Mouse (Mus musculus): ENCODE data around the gene Gm853. TPM values are rescaled to one million over a fixed set of nuclear protein-coding genes. Genes with fewer than 3 reads are reported as not detected.
"Not testable (repeated sequence)": the region's sequence is repeated elsewhere in the genome, so short reads cannot be mapped to it uniquely, and the experiment has no call there.

Gene Gm853
- polyA plus RNA-seq, 1 experiment from 2014 or later: not detected

DNA sequence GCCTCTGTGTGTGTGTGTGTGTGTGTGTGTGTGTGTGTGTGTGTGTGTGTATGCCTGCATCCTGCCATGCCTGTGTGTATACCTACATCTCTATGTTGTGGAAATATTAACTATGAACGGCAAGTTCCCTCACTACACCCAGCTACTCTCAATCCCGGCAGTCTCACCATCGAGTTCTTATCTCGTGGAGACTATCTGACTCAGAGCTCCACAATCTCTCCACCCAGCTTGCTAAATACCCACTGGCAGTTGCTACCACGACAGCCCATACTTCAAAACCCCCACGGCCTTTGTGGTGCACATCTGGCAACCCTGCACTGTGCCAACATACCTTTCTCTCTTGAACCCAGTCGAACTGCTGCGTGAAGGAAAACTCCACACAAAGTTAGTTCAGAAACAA, 22.5 kb upstream of the Gm853 start:
- Histone ChIP-seq H3K27me3 (ENCODE audit: control insufficient read depth, insufficient read depth, low read length) (no peaks in the 10 kb centered on the region), H3K27ac (replicated peaks in 1 of 2; ENCODE audit: control insufficient read depth in 1 of 2, insufficient read depth in 1 of 2, low read depth in 2 of 2, low read length in 2 of 2) (no peak overlapping the region), H3K9ac (ENCODE audit: low read length) (no peak overlapping the region), H3K9me3 (ENCODE audit: control insufficient read depth, low read length) (no peaks in the 10 kb centered on the region), H3K4me2 (ENCODE audit: low read length) (no peak overlapping the region), H3K4me3 (ENCODE audit: control insufficient read depth in 1 of 2, insufficient read depth in 1 of 2, low read depth in 1 of 2, low read length in 2 of 2) (no peak overlapping the region), H3K36me3 (ENCODE audit: control insufficient read depth, insufficient read depth, low read length) (no peaks in the 10 kb centered on the region), H3K4me1 (ENCODE audit: control insufficient read depth in 2 of 2, insufficient read depth in 2 of 2, low read length in 2 of 2) (no peaks in the 10 kb centered on the region)
- ATAC-seq (ENCODE audit: insufficient number of reproducible peaks, insufficient read depth, low FRiP score, low read depth): no peak
- 56% methylated on average over 8 of the region's 8 CpGs for WGBS

GRCm38 (mm10) chr4:130243621-130244020, 21.4 kb upstream of the Gm853 start:
- ATAC-seq (ENCODE audit: insufficient number of reproducible peaks, insufficient read depth, low FRiP score, low read depth): not testable (repeated sequence)

DNA sequence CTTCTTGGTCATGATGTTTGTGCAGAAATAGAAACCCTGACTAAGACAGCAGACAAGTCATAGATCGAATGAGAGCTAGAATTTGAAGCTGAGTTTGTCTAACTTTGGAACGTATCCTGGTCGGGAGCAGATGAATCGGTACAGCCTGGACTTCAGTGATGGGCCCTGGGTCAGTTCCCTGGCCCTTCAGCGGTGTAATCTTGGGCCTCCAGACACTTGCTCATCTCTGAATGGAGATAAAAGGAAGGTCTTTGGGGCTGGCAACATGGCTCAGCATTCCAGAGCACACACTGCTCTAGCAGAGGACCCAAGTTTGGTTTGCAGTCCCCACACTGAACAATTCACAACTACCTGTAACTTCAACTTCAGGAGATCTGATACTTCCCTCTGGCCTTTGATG, 20.8 kb upstream of the Gm853 start:
- Histone ChIP-seq H3K36me3 (ENCODE audit: control insufficient read depth, insufficient read depth, low read length) (no peaks in the 10 kb centered on the region), H3K9ac (ENCODE audit: low read length) (no peak overlapping the region), H3K27me3 (ENCODE audit: control insufficient read depth, insufficient read depth, low read length) (no peaks in the 10 kb centered on the region), H3K4me3 (ENCODE audit: control insufficient read depth in 1 of 2, insufficient read depth in 1 of 2, low read depth in 1 of 2, low read length in 2 of 2) (no peak overlapping the region), H3K27ac (replicated peaks in 1 of 2; ENCODE audit: control insufficient read depth in 1 of 2, insufficient read depth in 1 of 2, low read depth in 2 of 2, low read length in 2 of 2) (no peak overlapping the region), H3K4me1 (ENCODE audit: control insufficient read depth in 2 of 2, insufficient read depth in 2 of 2, low read length in 2 of 2) (no peaks in the 10 kb centered on the region), H3K9me3 (ENCODE audit: control insufficient read depth, low read length) (no peaks in the 10 kb centered on the region), H3K4me2 (ENCODE audit: low read length) (no peak overlapping the region)
- no peak for ATAC-seq (ENCODE audit: insufficient number of reproducible peaks, insufficient read depth, low FRiP score, low read depth)
- 82% methylated on average over 5 of the region's 5 CpGs for WGBS

More at GRCm38 (mm10) chr4:130243621-130244020, 21.4 kb upstream of the Gm853 start:
- 81% methylated on average over 1 of the region's 1 CpGs for WGBS
- H3K4me2 ChIP-seq (ENCODE audit: low read length); H3K36me3 ChIP-seq (ENCODE audit: control insufficient read depth, insufficient read depth, low read length); H3K27ac ChIP-seq (replicated peaks in 1 of 2; ENCODE audit: control insufficient read depth in 1 of 2, insufficient read depth in 1 of 2, low read depth in 2 of 2, low read length in 2 of 2); H3K27me3 ChIP-seq (ENCODE audit: control insufficient read depth, insufficient read depth, low read length); H3K4me3 ChIP-seq (ENCODE audit: control insufficient read depth in 1 of 2, insufficient read depth in 1 of 2, low read depth in 1 of 2, low read length in 2 of 2); H3K4me1 ChIP-seq (ENCODE audit: control insufficient read depth in 2 of 2, insufficient read depth in 2 of 2, low read length in 2 of 2); H3K9me3 ChIP-seq (ENCODE audit: control insufficient read depth, low read length); H3K9ac ChIP-seq (ENCODE audit: low read length): not testable (repeated sequence)

- WGBS: 23% methylated on average over 5 of the region's 5 CpGs
Observed at GRCm38 (mm10) chr4:130240695-130241094, 18.5 kb upstream of the Gm853 start.

DNA sequence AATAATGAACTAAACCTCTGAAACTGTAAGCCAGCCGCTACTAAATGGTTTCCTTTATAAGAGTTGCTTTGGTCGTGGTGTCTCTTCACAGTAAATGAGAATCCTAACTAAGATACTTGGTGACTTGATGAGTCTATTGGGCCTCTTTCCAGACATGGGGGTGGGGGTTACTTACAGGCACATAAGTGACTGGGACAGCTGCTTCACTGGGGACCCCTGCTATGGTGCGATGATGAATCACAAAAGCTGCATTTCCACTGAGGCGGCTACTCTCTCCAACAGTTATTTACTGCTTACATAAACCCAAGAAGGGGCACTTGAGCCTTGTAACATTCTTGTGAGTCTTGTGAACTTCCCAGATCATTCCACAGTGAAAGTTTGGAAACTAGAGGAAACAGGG, 15.4 kb upstream of the Gm853 start:
- Histone ChIP-seq H3K36me3 (ENCODE audit: control insufficient read depth, insufficient read depth, low read length) (no peaks in the 10 kb centered on the region), H3K9ac (ENCODE audit: low read length) (no peak overlapping the region), H3K27me3 (ENCODE audit: control insufficient read depth, insufficient read depth, low read length) (no peaks in the 10 kb centered on the region), H3K4me2 (ENCODE audit: low read length) (no peak overlapping the region), H3K27ac (replicated peaks in 1 of 2; ENCODE audit: control insufficient read depth in 1 of 2, insufficient read depth in 1 of 2, low read depth in 2 of 2, low read length in 2 of 2) (no peak overlapping the region), H3K9me3 (ENCODE audit: control insufficient read depth, low read length) (no peaks in the 10 kb centered on the region), H3K4me1 (ENCODE audit: control insufficient read depth in 2 of 2, insufficient read depth in 2 of 2, low read length in 2 of 2) (no peaks in the 10 kb centered on the region), H3K4me3 (ENCODE audit: control insufficient read depth in 1 of 2, insufficient read depth in 1 of 2, low read depth in 1 of 2, low read length in 2 of 2) (no peak overlapping the region)
- ATAC-seq (ENCODE audit: insufficient number of reproducible peaks, insufficient read depth, low FRiP score, low read depth): no peak
- 88% methylated on average over 4 of the region's 4 CpGs for WGBS

More at GRCm38 (mm10) chr4:130240695-130241094, 18.5 kb upstream of the Gm853 start:
- H3K4me3 ChIP-seq (ENCODE audit: control insufficient read depth in 1 of 2, insufficient read depth in 1 of 2, low read depth in 1 of 2, low read length in 2 of 2): no peak overlapping the region
- no peaks in the 10 kb centered on the region for H3K36me3 ChIP-seq (ENCODE audit: control insufficient read depth, insufficient read depth, low read length)
- H3K27me3 ChIP-seq (ENCODE audit: control insufficient read depth, insufficient read depth, low read length): no peaks in the 10 kb centered on the region
- no peaks in the 10 kb centered on the region for H3K9me3 ChIP-seq (ENCODE audit: control insufficient read depth, low read length)
- ATAC-seq (ENCODE audit: insufficient number of reproducible peaks, insufficient read depth, low FRiP score, low read depth): no peak
- H3K4me2 ChIP-seq (ENCODE audit: low read length): no peak overlapping the region
- H3K27ac ChIP-seq (replicated peaks in 1 of 2; ENCODE audit: control insufficient read depth in 1 of 2, insufficient read depth in 1 of 2, low read depth in 2 of 2, low read length in 2 of 2): no peak overlapping the region
- no peaks in the 10 kb centered on the region for H3K4me1 ChIP-seq (ENCODE audit: control insufficient read depth in 2 of 2, insufficient read depth in 2 of 2, low read length in 2 of 2)
- no peak overlapping the region for H3K9ac ChIP-seq (ENCODE audit: low read length)

GRCm38 (mm10) chr4:130236361-130236760, 14.2 kb upstream of the Gm853 start:
- WGBS: 43% methylated on average over 8 of the region's 8 CpGs
- ATAC-seq (ENCODE audit: insufficient number of reproducible peaks, insufficient read depth, low FRiP score, low read depth): no peak
- H3K36me3 ChIP-seq (ENCODE audit: control insufficient read depth, insufficient read depth, low read length): no peaks in the 10 kb centered on the region

GRCm38 (mm10) chr4:130224071-130224470, 1.9 kb upstream of the Gm853 start:
- Histone ChIP-seq H3K36me3 (ENCODE audit: control insufficient read depth, insufficient read depth, low read length) (no peaks in the 10 kb centered on the region), H3K9ac (ENCODE audit: low read length) (no peak overlapping the region), H3K4me2 (ENCODE audit: low read length) (no peak overlapping the region), H3K4me3 (ENCODE audit: control insufficient read depth in 1 of 2, insufficient read depth in 1 of 2, low read depth in 1 of 2, low read length in 2 of 2) (no peak overlapping the region), H3K27me3 (ENCODE audit: control insufficient read depth, insufficient read depth, low read length) (no peaks in the 10 kb centered on the region), H3K4me1 (ENCODE audit: control insufficient read depth in 2 of 2, insufficient read depth in 2 of 2, low read length in 2 of 2) (no peaks in the 10 kb centered on the region), H3K27ac (replicated peaks in 1 of 2; ENCODE audit: control insufficient read depth in 1 of 2, insufficient read depth in 1 of 2, low read depth in 2 of 2, low read length in 2 of 2) (no peak overlapping the region), H3K9me3 (ENCODE audit: control insufficient read depth, low read length) (no peaks in the 10 kb centered on the region)
- ATAC-seq (ENCODE audit: insufficient number of reproducible peaks, insufficient read depth, low FRiP score, low read depth): no peak

More at GRCm38 (mm10) chr4:130236361-130236760, 14.2 kb upstream of the Gm853 start:
- H3K4me1 ChIP-seq (ENCODE audit: control insufficient read depth in 2 of 2, insufficient read depth in 2 of 2, low read length in 2 of 2): no peaks in the 10 kb centered on the region
- no peaks in the 10 kb centered on the region for H3K27me3 ChIP-seq (ENCODE audit: control insufficient read depth, insufficient read depth, low read length)
- H3K4me2 ChIP-seq (ENCODE audit: low read length): no peak overlapping the region
- H3K27ac ChIP-seq (replicated peaks in 1 of 2; ENCODE audit: control insufficient read depth in 1 of 2, insufficient read depth in 1 of 2, low read depth in 2 of 2, low read length in 2 of 2): no peak overlapping the region
- no peak overlapping the region for H3K4me3 ChIP-seq (ENCODE audit: control insufficient read depth in 1 of 2, insufficient read depth in 1 of 2, low read depth in 1 of 2, low read length in 2 of 2)
- no peak overlapping the region for H3K9ac ChIP-seq (ENCODE audit: low read length)
- H3K9me3 ChIP-seq (ENCODE audit: control insufficient read depth, low read length): no peaks in the 10 kb centered on the region

- no peaks in the 10 kb centered on the region for H3K36me3 ChIP-seq (ENCODE audit: control insufficient read depth, insufficient read depth, low read length)
- no peaks in the 10 kb centered on the region; a peak in 1 of 4 replicates for H3K4me1 ChIP-seq (ENCODE audit: control insufficient read depth in 2 of 2, insufficient read depth in 2 of 2, low read length in 2 of 2)
- H3K27me3 ChIP-seq (ENCODE audit: control insufficient read depth, insufficient read depth, low read length): no peaks in the 10 kb centered on the region
- H3K9ac ChIP-seq (ENCODE audit: low read length): no peak overlapping the region
- no peak overlapping the region for H3K27ac ChIP-seq (replicated peaks in 1 of 2; ENCODE audit: control insufficient read depth in 1 of 2, insufficient read depth in 1 of 2, low read depth in 2 of 2, low read length in 2 of 2)
- 80% methylated on average over 9 of the region's 9 CpGs for WGBS
- H3K9me3 ChIP-seq (ENCODE audit: control insufficient read depth, low read length): no peaks in the 10 kb centered on the region
- no peak for ATAC-seq (ENCODE audit: insufficient number of reproducible peaks, insufficient read depth, low FRiP score, low read depth)
- H3K4me3 ChIP-seq (ENCODE audit: control insufficient read depth in 1 of 2, insufficient read depth in 1 of 2, low read depth in 1 of 2, low read length in 2 of 2): no peak overlapping the region
- H3K4me2 ChIP-seq (ENCODE audit: low read length): no peak overlapping the region
Observed at GRCm38 (mm10) chr4:130220176-130220575, 2.0 kb downstream of the Gm853 start.
